Mouse (Mus musculus): Measurements from ENCODE around the gene Mybpc2. TPM values are rescaled to one million over a fixed set of nuclear protein-coding genes. Genes with fewer than 3 reads are reported as not detected.

The Mybpc2 gene
- total RNA-seq, 2 experiments from 2014 or later: not detected

- ATAC-seq (replicated peaks; ENCODE audit: poor library complexity): 0 out of 2 replicates have a peak, but pooled peaks have one; percentile 8
These were observed 22.6 kb upstream of the Mybpc2 start for GRCm38 (mm10) chr7:44547041-44547440.

GRCm38 (mm10) chr7:44546274-44546673 is 21.8 kb upstream of the Mybpc2 start:
- no peak for ATAC-seq (replicated peaks; ENCODE audit: poor library complexity)

GRCm38 (mm10) chr7:44543071-44543470 is 18.6 kb upstream of the Mybpc2 start:
- ATAC-seq (replicated peaks; ENCODE audit: poor library complexity): no peak

- ATAC-seq (replicated peaks; ENCODE audit: poor library complexity): no peak
These were observed 18.1 kb upstream of the Mybpc2 start for GRCm38 (mm10) chr7:44542555-44542954.

GRCm38 (mm10) chr7:44538756-44539624 is 14.5 kb upstream of the Mybpc2 start:
- ATAC-seq (replicated peaks; ENCODE audit: poor library complexity): no peak

- ATAC-seq (replicated peaks; ENCODE audit: poor library complexity): no peak
These were observed 13.0 kb upstream of the Mybpc2 start for GRCm38 (mm10) chr7:44537496-44537895.

- ATAC-seq (replicated peaks; ENCODE audit: poor library complexity): no peak
These were observed 12.6 kb upstream of the Mybpc2 start for GRCm38 (mm10) chr7:44537009-44537408.

- no peak for ATAC-seq (replicated peaks; ENCODE audit: poor library complexity)
These were observed 12.1 kb upstream of the Mybpc2 start for GRCm38 (mm10) chr7:44536590-44536968.

GRCm38 (mm10) chr7:44535657-44536589 is 11.5 kb upstream of the Mybpc2 start:
- ATAC-seq (replicated peaks; ENCODE audit: poor library complexity): no peak

- ATAC-seq (replicated peaks; ENCODE audit: poor library complexity): no peak; the same call in 1 of the 2 replicates
These were observed 10.4 kb upstream of the Mybpc2 start for GRCm38 (mm10) chr7:44534656-44535441.

GRCm38 (mm10) chr7:44534242-44534641 is 9.8 kb upstream of the Mybpc2 start:
- ATAC-seq (replicated peaks; ENCODE audit: poor library complexity): peak; percentile 63

- ATAC-seq (replicated peaks; ENCODE audit: poor library complexity): no peak
These were observed 9.2 kb upstream of the Mybpc2 start for GRCm38 (mm10) chr7:44533746-44534045.

- no peak for ATAC-seq (replicated peaks; ENCODE audit: poor library complexity)
These were observed 8.7 kb upstream of the Mybpc2 start for GRCm38 (mm10) chr7:44532918-44533745.

GRCm38 (mm10) chr7:44531946-44532732 is 7.7 kb upstream of the Mybpc2 start, which contains the start of gene Spib:
Gene Spib (minus strand): TSS chr7:44532071.
- ATAC-seq (replicated peaks; ENCODE audit: poor library complexity): no peak

GRCm38 (mm10) chr7:44531207-44531606 is 6.8 kb upstream of the Mybpc2 start:
- ATAC-seq (replicated peaks; ENCODE audit: poor library complexity): no peak

GRCm38 (mm10) chr7:44530507-44530906 is 6.1 kb upstream of the Mybpc2 start:
- no peak for ATAC-seq (replicated peaks; ENCODE audit: poor library complexity)

GRCm38 (mm10) chr7:44529518-44529917 is 5.1 kb upstream of the Mybpc2 start:
- no peak for ATAC-seq (replicated peaks; ENCODE audit: poor library complexity)

- ATAC-seq (replicated peaks; ENCODE audit: poor library complexity): peak; percentile 88
These were observed 3.3 kb upstream of the Mybpc2 start for GRCm38 (mm10) chr7:44527483-44528398.

Measured in megakaryocyte progenitor cell, adult 5-6 weeks (primary cell).